12 mouse cellular contexts compared by ENCODE assay signal in genomic region chr15:96634670-96635405, GRCm38 (mm10). TPM values are rescaled to one million over a fixed set of nuclear protein-coding genes. Genes with fewer than 3 reads are reported as not detected.
A peak's percentile ranks its signal among the peaks of the same experiment; 100 is the strongest.
DNase-seq lines count a peak whose midpoint lies in the region; ATAC-seq and TF ChIP-seq lines count a peak whose summit lies in the region.
"Had no signal": no experiment of that assay in that cellular context is flagged by ENCODE, and none has a peak within 500 bp of the region (broad histone marks: within the 10 kb centered on the region; RNA-seq: fewer than 3 reads in every experiment).

No protein-coding gene starts in this region.

- H3K27me3 ChIP-seq in kidney, adult 2 months (replicated peaks; ENCODE audit: control insufficient read depth, insufficient read depth, low read length): no peaks in the 10 kb centered on the region
- H3K27me3 ChIP-seq in limb, embryonic 13.5 days: no peaks in the 10 kb centered on the region
- H3K27me3 ChIP-seq in midbrain, embryonic 16.5 days (ENCODE audit: control insufficient read depth, insufficient read depth, low read depth, low read length): no peaks in the 10 kb centered on the region
- H3K27me3 ChIP-seq in forebrain, embryonic 10.5 days (ENCODE audit: poor library complexity, severe bottlenecking): no peaks in the 10 kb centered on the region
- H3K27me3 ChIP-seq: forebrain, embryonic 12.5 days; liver, embryonic 15.5 days had no signal

- TF ChIP-seq POLR2A in kidney, adult 2 months (IDR thresholded peaks at IDR 0.05; ENCODE audit: low read depth, low read length): no peak

- H3K27ac ChIP-seq in kidney, adult 2 months (ENCODE audit: insufficient read depth, low read depth, low read length): no peak overlapping the region
- no peak overlapping the region; the same call in 1 of the 2 replicates for H3K27ac ChIP-seq in limb, embryonic 13.5 days
- no peak overlapping the region for H3K27ac ChIP-seq in midbrain, embryonic 16.5 days (ENCODE audit: low read length)
- H3K27ac ChIP-seq in forebrain, embryonic 10.5 days: no peak overlapping the region
- H3K27ac ChIP-seq: forebrain, embryonic 12.5 days; liver, embryonic 15.5 days had no signal

- peaks cover 9% of the 10 kb centered on the region; the same call in 1 of the 2 replicates for H3K9me3 ChIP-seq in limb, embryonic 13.5 days
- H3K9me3 ChIP-seq in midbrain, embryonic 16.5 days (replicated peaks; ENCODE audit: control insufficient read depth, low read length, poor library complexity, severe bottlenecking): no peaks in the 10 kb centered on the region
- H3K9me3 ChIP-seq in forebrain, embryonic 10.5 days: peaks cover 72% of the 10 kb centered on the region
- H3K9me3 ChIP-seq: liver, embryonic 15.5 days had no signal

- DNase-seq in embryo, embryonic 10 days (ENCODE audit: low spot score): peak; percentile 35
- no peak for DNase-seq in embryo, embryonic 9.5 days (ENCODE audit: extremely low spot score)
- DNase-seq in kidney, postnatal 10 days: peak; percentile 47
- DNase-seq in kidney, adult 2 months: no peak
- DNase-seq in R1 (ENCODE audit: low read depth, low spot score): peak; percentile 98
- no peak for DNase-seq in forebrain, embryonic 10.5 days (ENCODE audit: extremely low spot score, low spot score)
- DNase-seq: layer of hippocampus, postnatal 36 days; thymus, adult 18-20 months had no signal

- peak overlapping the region; percentile 37 for H3K4me2 ChIP-seq in limb, embryonic 13.5 days (replicated peaks)
- H3K4me2 ChIP-seq in midbrain, embryonic 16.5 days (ENCODE audit: low read length): no peak overlapping the region
- H3K4me2 ChIP-seq: forebrain, embryonic 12.5 days; liver, embryonic 15.5 days had no signal

- TF ChIP-seq CTCF in kidney, adult 2 months (conservative IDR thresholded peaks at IDR 0.05; ENCODE audit: insufficient read depth, insufficient read length, low read depth, low read length): no peak

- H3K4me1 ChIP-seq in kidney, adult 2 months (ENCODE audit: control insufficient read depth, insufficient read depth, low read length): no peaks in the 10 kb centered on the region
- H3K4me1 ChIP-seq in limb, embryonic 13.5 days: peaks cover 37% of the 10 kb centered on the region
- H3K4me1 ChIP-seq in midbrain, embryonic 16.5 days (ENCODE audit: control insufficient read depth, insufficient read depth, low read length): peaks cover 23% of the 10 kb centered on the region
- peaks cover 16% of the 10 kb centered on the region for H3K4me1 ChIP-seq in forebrain, embryonic 10.5 days

- no peaks in the 10 kb centered on the region for H3K36me3 ChIP-seq in kidney, adult 2 months (ENCODE audit: control insufficient read depth, insufficient read depth, low read length)
- peaks cover 46% of the 10 kb centered on the region for H3K36me3 ChIP-seq in limb, embryonic 13.5 days
- H3K36me3 ChIP-seq in midbrain, embryonic 16.5 days (ENCODE audit: control insufficient read depth, insufficient read depth, low read length): no peaks in the 10 kb centered on the region
- peaks cover 100% of the 10 kb centered on the region for H3K36me3 ChIP-seq in forebrain, embryonic 10.5 days (replicated peaks)

- no peak for ATAC-seq in limb, embryonic 13.5 days (ENCODE audit: low FRiP score, low read depth)
- no peak for ATAC-seq in midbrain, embryonic 16.5 days

- 86% methylated on average over 19 of the region's 19 CpGs for WGBS in kidney, adult 2 months
- 75% methylated on average over 19 of the region's 19 CpGs for WGBS in limb, embryonic 13.5 days
- 92% methylated on average over 19 of the region's 19 CpGs for whole genome bisulfite sequencing in midbrain, embryonic 16.5 days
- 91% methylated on average over 19 of the region's 19 CpGs for WGBS in forebrain, embryonic 10.5 days

- H3K4me3 ChIP-seq in kidney, adult 2 months (ENCODE audit: insufficient read depth, low read depth, low read length): no peak overlapping the region
- H3K4me3 ChIP-seq in limb, embryonic 13.5 days: no peak overlapping the region
- no peak overlapping the region for H3K4me3 ChIP-seq in midbrain, embryonic 16.5 days (ENCODE audit: low read depth, low read length)
- H3K4me3 ChIP-seq in forebrain, embryonic 10.5 days: no peak overlapping the region
- H3K4me3 ChIP-seq: forebrain, embryonic 12.5 days; liver, embryonic 15.5 days had no signal

- no peak overlapping the region for H3K9ac ChIP-seq in limb, embryonic 13.5 days
- no peak overlapping the region for H3K9ac ChIP-seq in midbrain, embryonic 16.5 days (ENCODE audit: low read depth, low read length)
- H3K9ac ChIP-seq: forebrain, embryonic 12.5 days; liver, embryonic 15.5 days had no signal

RNA-seq across cellular contexts. Expression of gene Slc38a1, which starts 7.9 kb away (rescaled TPM):
- polyA plus RNA-seq in kidney, adult 2 months (2012; rRNA removed): 4.2 and 8.0 TPM in 2 replicates
- polyA plus RNA-seq in limb, embryonic 13.5 days (2015; fragmentation: Nextera tagmentation; extraction: Ambion mirVana): 94.5 and 95.9 TPM in 2 replicates
- 120 and 142 TPM in 2 replicates for polyA plus RNA-seq in midbrain, embryonic 16.5 days (2015; fragmentation: Nextera tagmentation; extraction: Ambion mirVana)
- polyA plus RNA-seq in forebrain, embryonic 10.5 days (2016; fragmentation: Nextera tagmentation; extraction: Ambion mirVana): 127 and 138 TPM in 2 replicates

Comparison
In these comparisons a context has a peak if more than half of its experiments do, and no peak if none do; other contexts are left out.
1. DNase-seq: peak in embryo, embryonic 10 days (single experiment), kidney, postnatal 10 days (single experiment) and R1 (single experiment); none in embryo, embryonic 9.5 days (single experiment), kidney, adult 2 months (single experiment) and forebrain, embryonic 10.5 days (single experiment).
2. RNA of gene Slc38a1, which starts 7.9 kb away (polyA plus RNA-seq): 127 to 138 TPM in forebrain, embryonic 10.5 days, 120 to 142 TPM in midbrain, embryonic 16.5 days and 94.5 to 95.9 TPM in limb, embryonic 13.5 days; 4.2 to 8.0 TPM in kidney, adult 2 months; every median in the first group is over 10 times any median in the second.